Mouse (Mus musculus): ENCODE results near the gene Bcr.

GRCm38 (mm10) chr10:75053655-75054054, 6.7 kb upstream of the Bcr start:
- TF ChIP-seq GATA1 (IDR thresholded peaks at IDR 0.05; ENCODE audit: borderline replicate concordance, low read length) (no peak), FLI1 (IDR thresholded peaks at IDR 0.05; ENCODE audit: low read length) (no peak)
